Mouse (Mus musculus) lung, embryonic 16.5 days (tissue): ENCODE data around the gene Cit. TPM values are rescaled to one million over a fixed set of nuclear protein-coding genes. Genes with fewer than 3 reads are reported as not detected.

Source experiments
- ATAC-seq: fragments of 200-750 bp; cut with Nextera tagmentation; 2 replicates; pipeline ENCODE4 v1.8.0; 2017; ENCODE audit warnings: low read depth, mild to moderate bottlenecking, moderate library complexity
- H3K27ac ChIP-seq: fragments of 300-500 bp; sonication (generic); 2 replicates; pipeline ENCODE4 v1.5.1; 2014; ENCODE audit warnings: mild to moderate bottlenecking, control low read depth, low read length
- H3K27me3 ChIP-seq: fragments of 300-500 bp; sonication (generic); 2 replicates; pipeline ENCODE4 v1.6.1; 2014; ENCODE audit warnings: low read depth, low read length, mixed read lengths; ENCODE audit not compliant: control insufficient read depth, insufficient read depth
- H3K36me3 ChIP-seq: fragments of 300-500 bp; sonication (generic); 2 replicates; pipeline ENCODE4 v1.6.1; 2014; ENCODE audit warnings: low read length; ENCODE audit not compliant: control insufficient read depth, insufficient read depth
- H3K4me1 ChIP-seq: fragments of 300-500 bp; sonication (generic); replicated peaks from 2 replicates; pipeline ENCODE4 v1.6.1; 2014; ENCODE audit warnings: low read length, mixed read lengths; ENCODE audit not compliant: control insufficient read depth, insufficient read depth
- H3K4me2 ChIP-seq: fragments of 300-500 bp; sonication (generic); 2 replicates; pipeline ENCODE4 v1.6.1; 2014; ENCODE audit warnings: low read depth, low read length, control low read depth
- H3K4me3 ChIP-seq: fragments of 300-500 bp; sonication (generic); 2 replicates; pipeline ENCODE4 v1.5.1; 2014; ENCODE audit warnings: mild to moderate bottlenecking, low read length, control low read depth
- H3K9ac ChIP-seq: fragments of 300-500 bp; sonication (generic); 2 replicates; pipeline ENCODE4 v1.6.1; 2014; ENCODE audit warnings: low read length, control low read depth
- H3K9me3 ChIP-seq: fragments of 300-500 bp; sonication (generic); 2 replicates; pipeline ENCODE4 v1.6.1; 2016; ENCODE audit warnings: low read length; ENCODE audit not compliant: control insufficient read depth
- WGBS: fragments of 180-500 bp; shearing (Covaris S2); extraction: QIAGEN DNeasy Blood & Tissue Kit; methylation state at CpG from one replicate; pipeline ENCODE4 v1.1.7; 2014; 5-methylcytosine and 5-hydroxymethylcytosine counted together
- polyA plus RNA-seq: library from polyadenylated mRNA; unstranded; fragments of >200 nt; fragmentation: Nextera tagmentation; extraction: Ambion mirVana; gene quantifications from 2 replicates; pipeline ENCODE4 v1.2.1, GENCODE M21; 2015

Gene Cit
- polyA plus RNA-seq, 1 experiment from 2014 or later, result 46.0 TPM

DNA sequence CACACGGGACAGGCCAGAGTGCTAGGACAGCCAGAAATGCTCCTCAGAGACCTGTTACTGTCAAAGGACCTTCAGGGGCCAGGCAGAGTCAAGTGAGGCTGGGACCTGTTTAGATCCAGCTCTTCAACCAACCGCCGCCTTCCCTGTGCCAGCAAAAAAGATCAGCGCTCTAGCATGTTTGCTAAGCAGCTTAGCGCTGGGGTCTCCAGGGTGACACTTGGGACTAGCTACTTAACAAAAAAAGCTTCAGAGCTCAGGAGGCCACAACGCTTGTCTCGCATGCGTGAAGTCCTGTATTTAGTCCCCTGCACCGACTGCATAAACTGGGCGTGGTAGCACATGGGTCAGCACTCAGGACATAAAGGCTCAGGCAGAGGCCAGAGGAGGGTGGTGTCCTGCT lies 16.9 kb downstream of the Cit start:
- Histone ChIP-seq H3K36me3 (peaks cover 14% of the 10 kb centered on the region), H3K9me3 (no peaks in the 10 kb centered on the region), H3K27me3 (no peaks in the 10 kb centered on the region), H3K4me2 (no peak overlapping the region), H3K4me1 (peaks cover 6% of the 10 kb centered on the region; the same call in 1 of the 2 replicates), H3K27ac (peak overlapping the region; percentile 7; the same call in 1 of the 2 replicates), H3K9ac (no peak overlapping the region), H3K4me3 (no peak overlapping the region)
- ATAC-seq, result no peak
- 68% methylated on average over 10 of the region's 10 CpGs for WGBS

DNA sequence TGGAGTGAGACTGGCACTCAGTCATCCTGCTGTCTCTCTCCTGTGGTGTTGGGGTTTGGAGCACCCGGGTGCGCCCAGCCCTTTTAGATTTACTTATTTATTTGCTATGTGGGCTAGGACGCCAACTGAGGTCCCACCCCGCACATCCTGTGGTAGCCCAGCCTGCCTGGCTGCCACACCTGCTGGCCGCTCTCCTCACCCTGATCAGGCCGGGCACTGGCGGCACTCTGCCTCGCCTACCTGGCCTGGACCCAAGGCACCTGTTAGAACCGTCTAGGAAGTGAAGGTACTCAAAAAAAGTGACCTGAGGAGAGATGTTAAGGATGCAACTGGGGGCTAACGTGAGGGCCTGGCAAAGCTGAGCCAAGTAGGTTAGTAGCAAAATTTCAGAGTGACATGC lies 17.4 kb downstream of the Cit start:
- peak; percentile 39; the same call in 1 of the 2 replicates for ATAC-seq
- peaks cover 12% of the 10 kb centered on the region for H3K36me3 ChIP-seq

DNA sequence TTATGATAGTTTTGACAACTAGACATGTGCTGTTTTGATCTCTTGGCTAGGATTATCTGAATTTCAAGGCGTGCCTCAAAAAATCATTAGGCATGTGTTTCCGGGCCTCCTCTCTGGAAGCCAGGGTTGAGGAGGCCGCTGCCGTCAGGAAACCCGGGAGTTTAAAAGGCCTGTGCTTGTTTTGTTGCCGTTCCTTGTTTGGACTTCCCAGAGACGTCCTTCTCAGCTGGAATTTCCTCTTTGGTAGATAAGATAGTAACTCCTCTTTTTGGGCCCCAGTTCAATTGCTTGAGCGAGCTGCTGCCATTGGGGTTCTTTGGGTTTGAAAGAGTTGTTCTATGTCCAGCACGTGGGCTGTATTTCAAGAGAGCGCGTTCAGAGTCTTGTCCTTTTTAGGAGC lies 21.2 kb downstream of the Cit start:
- H3K9ac ChIP-seq, result no peak overlapping the region
- ATAC-seq, result 0 out of 2 replicates have a peak, but pooled peaks have one; percentile 31
- peaks cover 12% of the 10 kb centered on the region for H3K36me3 ChIP-seq
- no peak overlapping the region for H3K27ac ChIP-seq
- no peak overlapping the region for H3K4me3 ChIP-seq
- no peaks in the 10 kb centered on the region for H3K4me1 ChIP-seq
- H3K4me2 ChIP-seq, result no peak overlapping the region
- no peaks in the 10 kb centered on the region for H3K27me3 ChIP-seq
- no peaks in the 10 kb centered on the region for H3K9me3 ChIP-seq
- WGBS, result 42% methylated on average over 11 of the region's 11 CpGs

More for the DNA sequence above, 17.4 kb downstream of the Cit start:
- no peaks in the 10 kb centered on the region for H3K27me3 ChIP-seq
- H3K4me1 ChIP-seq, result peaks cover 6% of the 10 kb centered on the region; the same call in 1 of the 2 replicates
- no peak overlapping the region for H3K9ac ChIP-seq
- no peak overlapping the region for H3K4me3 ChIP-seq
- 83% methylated on average over 10 of the region's 10 CpGs for WGBS
- H3K9me3 ChIP-seq, result no peaks in the 10 kb centered on the region
- peak overlapping the region; percentile 7; the same call in 1 of the 2 replicates for H3K27ac ChIP-seq
- H3K4me2 ChIP-seq, result no peak overlapping the region

DNA sequence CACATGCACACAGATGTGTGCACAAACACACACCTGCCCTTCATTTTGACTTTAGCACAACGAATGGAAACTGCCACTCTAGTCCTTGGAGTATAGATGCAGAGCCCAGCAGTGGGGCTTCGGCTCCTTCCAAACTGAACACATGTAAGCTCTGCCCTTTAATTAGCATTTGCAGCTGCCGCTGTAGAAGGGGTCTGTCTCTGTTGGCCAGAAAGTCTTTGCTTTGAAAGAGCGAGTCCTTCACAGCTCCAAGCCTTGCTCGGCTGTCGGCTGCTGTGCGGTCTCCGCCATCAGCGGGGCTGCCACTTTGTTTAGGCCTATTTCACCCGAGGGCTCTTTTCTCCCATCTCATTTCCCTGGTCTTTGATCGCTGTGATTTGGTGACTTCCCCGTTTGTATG lies 23.5 kb downstream of the Cit start:
- 89% methylated on average over 12 of the region's 12 CpGs for WGBS
- Histone ChIP-seq H3K27me3 (no peaks in the 10 kb centered on the region), H3K4me1 (no peaks in the 10 kb centered on the region), H3K9me3 (no peaks in the 10 kb centered on the region), H3K36me3 (peaks cover 5% of the 10 kb centered on the region), H3K27ac (no peak overlapping the region), H3K4me3 (no peak overlapping the region), H3K4me2 (no peak overlapping the region), H3K9ac (no peak overlapping the region)
- ATAC-seq, result no peak

DNA sequence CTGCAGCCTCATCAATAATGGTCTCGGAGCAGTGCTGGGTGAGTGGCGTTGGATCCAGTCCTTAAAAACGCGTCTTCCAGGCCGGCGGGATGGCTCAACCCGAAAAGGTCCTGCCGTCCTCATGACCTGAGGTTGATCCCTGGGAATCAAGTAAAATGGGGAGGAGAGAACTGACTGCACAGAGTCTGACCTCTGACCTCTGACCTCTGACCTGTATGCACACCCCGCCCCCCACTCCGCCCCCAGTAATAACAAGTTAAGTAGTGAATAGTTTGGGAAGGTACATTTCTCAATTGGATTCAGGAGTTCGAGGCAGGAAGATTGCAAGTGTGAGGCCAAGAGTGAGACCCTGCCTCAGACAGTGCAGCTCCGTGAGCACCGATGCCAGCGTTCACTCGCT lies 24.1 kb downstream of the Cit start:
- H3K9me3 ChIP-seq, result no peaks in the 10 kb centered on the region
- no peaks in the 10 kb centered on the region for H3K4me1 ChIP-seq
- no peak overlapping the region for H3K27ac ChIP-seq
- H3K4me2 ChIP-seq, result no peak overlapping the region
- H3K36me3 ChIP-seq, result peaks cover 5% of the 10 kb centered on the region
- H3K4me3 ChIP-seq, result no peak overlapping the region
- 93% methylated on average over 15 of the region's 15 CpGs for WGBS
- ATAC-seq, result no peak
- H3K9ac ChIP-seq, result no peak overlapping the region
- H3K27me3 ChIP-seq, result no peaks in the 10 kb centered on the region

DNA sequence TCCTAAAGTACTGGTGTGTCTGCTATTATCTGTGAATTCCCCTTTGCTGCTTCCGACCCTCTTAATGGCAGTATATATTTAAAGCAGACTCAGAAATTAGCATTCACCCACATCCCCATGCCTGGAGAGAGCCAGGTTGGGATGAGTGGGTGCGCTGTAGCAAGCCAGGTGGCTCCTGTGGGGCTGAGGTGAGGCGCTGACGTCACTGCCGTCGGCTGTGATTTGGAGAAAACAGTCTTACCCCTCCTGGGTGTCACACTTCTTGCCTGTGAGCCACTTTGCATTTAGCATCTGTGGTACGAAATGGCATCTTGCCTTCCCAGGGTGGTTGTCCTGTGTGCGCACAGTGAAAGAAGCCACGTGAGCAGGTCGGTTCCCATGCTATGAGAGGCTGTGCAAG lies 26.1 kb downstream of the Cit start:
- Histone ChIP-seq H3K9ac (no peak overlapping the region), H3K4me3 (no peak overlapping the region), H3K27ac (no peak overlapping the region), H3K36me3 (peaks cover 6% of the 10 kb centered on the region; the same call in 1 of the 2 replicates), H3K4me1 (no peaks in the 10 kb centered on the region), H3K9me3 (no peaks in the 10 kb centered on the region), H3K27me3 (no peaks in the 10 kb centered on the region), H3K4me2 (no peak overlapping the region)
- ATAC-seq, result no peak
- WGBS, result 93% methylated on average over 10 of the region's 10 CpGs

DNA sequence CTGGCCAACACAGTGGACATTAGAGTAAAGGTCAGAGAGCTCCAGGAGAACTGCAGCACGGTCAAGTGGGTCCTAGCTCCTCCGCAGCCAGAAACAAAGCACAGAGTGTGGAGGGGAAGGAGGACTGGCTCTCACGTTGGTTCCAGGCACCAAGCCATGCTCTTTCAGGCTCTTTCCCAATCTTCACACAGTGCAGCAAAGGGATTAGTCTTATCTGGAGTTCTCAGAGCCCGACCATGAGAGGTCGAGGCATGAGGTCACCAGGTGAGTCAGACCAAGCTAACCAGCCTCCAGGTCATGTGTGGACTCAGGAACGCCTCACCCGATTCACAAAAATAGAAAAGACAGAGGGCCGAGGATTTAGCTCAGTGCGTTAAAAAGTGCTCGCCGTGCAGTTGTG lies 27.0 kb downstream of the Cit start:
- WGBS, result 82% methylated on average over 11 of the region's 11 CpGs
- ATAC-seq, result no peak
- no peaks in the 10 kb centered on the region for H3K27me3 ChIP-seq

DNA sequence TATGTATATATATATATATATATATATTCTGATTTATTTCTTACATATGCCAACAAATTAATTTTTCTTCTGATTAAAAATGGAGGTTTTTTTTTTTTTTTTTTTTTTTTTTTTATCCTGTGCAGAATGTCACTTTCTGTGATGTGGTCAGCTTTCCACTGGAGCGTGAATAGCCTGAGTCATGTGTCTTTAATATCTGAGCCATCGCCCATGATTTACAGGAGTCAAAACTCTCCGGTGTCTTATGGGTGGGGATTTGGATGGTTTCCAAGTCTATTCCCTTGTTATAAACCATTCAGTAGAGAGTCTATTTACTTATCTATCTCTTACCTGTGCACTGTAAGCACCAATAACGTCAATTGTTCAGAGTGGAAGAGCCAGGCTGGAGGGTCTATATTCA lies 27.9 kb downstream of the Cit start:
- no peaks in the 10 kb centered on the region for H3K9me3 ChIP-seq
- no peak overlapping the region for H3K4me3 ChIP-seq
- ATAC-seq, result no peak
- H3K9ac ChIP-seq, result no peak overlapping the region
- no peaks in the 10 kb centered on the region for H3K27me3 ChIP-seq
- no peaks in the 10 kb centered on the region for H3K4me1 ChIP-seq
- no peak overlapping the region for H3K27ac ChIP-seq
- 44% methylated on average over 4 of the region's 4 CpGs for WGBS
- no peak overlapping the region for H3K4me2 ChIP-seq
- peaks cover 8% of the 10 kb centered on the region; the same call in 1 of the 2 replicates for H3K36me3 ChIP-seq

More for the DNA sequence above, 27.0 kb downstream of the Cit start:
- Histone ChIP-seq H3K9me3 (no peaks in the 10 kb centered on the region), H3K4me3 (no peak overlapping the region), H3K9ac (no peak overlapping the region), H3K4me2 (no peak overlapping the region), H3K4me1 (no peaks in the 10 kb centered on the region), H3K36me3 (peaks cover 6% of the 10 kb centered on the region; the same call in 1 of the 2 replicates), H3K27ac (no peak overlapping the region)

DNA sequence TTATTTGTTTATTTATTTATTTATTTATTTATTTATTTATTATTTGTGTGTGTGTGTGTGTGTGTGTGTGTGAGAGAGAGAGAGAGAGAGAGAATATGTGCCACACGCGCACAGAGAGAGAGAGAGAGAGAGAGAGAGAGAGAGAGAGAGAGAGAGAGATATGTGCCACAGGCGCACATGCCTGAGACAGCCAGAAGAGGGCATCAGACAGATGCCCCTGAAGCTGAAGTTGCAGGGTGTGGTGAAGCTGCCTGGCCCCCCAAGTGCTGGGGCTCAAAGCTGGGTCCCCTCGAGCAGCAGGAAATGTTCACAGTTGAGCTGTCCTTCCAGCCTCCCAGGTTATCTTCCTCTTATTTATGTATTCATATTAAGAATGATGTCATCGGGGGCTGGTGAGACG lies 32.3 kb downstream of the Cit start:
- 87% methylated on average over 6 of the region's 6 CpGs for WGBS
- Histone ChIP-seq H3K27me3 (no peaks in the 10 kb centered on the region), H3K4me1 (no peaks in the 10 kb centered on the region), H3K9ac (no peak overlapping the region), H3K36me3 (peaks cover 13% of the 10 kb centered on the region), H3K4me3 (no peak overlapping the region), H3K4me2 (no peak overlapping the region), H3K9me3 (no peaks in the 10 kb centered on the region), H3K27ac (no peak overlapping the region)
- no peak for ATAC-seq

DNA sequence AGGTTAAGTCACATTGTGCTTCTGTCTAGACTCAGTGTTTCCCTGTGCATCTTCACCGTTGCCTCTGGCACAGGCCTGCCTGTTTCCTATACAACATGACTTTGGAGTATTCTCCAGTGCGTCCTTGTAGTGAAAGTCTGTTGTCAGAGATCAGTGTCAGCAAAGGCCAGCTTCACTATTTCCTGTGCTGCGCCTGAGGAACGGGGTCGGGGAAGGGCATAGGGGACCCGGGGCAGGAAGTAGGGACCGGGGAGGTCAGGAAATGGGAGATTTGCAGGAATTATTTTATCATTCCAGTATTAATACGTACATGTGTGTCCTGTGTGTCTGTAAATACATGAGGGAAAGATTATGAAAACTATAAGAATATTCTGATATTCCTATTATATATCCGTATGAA lies 37.1 kb downstream of the Cit start:
- peaks cover 28% of the 10 kb centered on the region for H3K36me3 ChIP-seq
- H3K4me1 ChIP-seq, result no peaks in the 10 kb centered on the region
- no peak overlapping the region for H3K4me3 ChIP-seq
- H3K9me3 ChIP-seq, result no peaks in the 10 kb centered on the region
- H3K4me2 ChIP-seq, result no peak overlapping the region
- H3K27ac ChIP-seq, result no peak overlapping the region
- no peaks in the 10 kb centered on the region for H3K27me3 ChIP-seq
- ATAC-seq, result no peak
- H3K9ac ChIP-seq, result no peak overlapping the region
- 69% methylated on average over 9 of the region's 9 CpGs for WGBS
